Mouse (Mus musculus) embryonic fibroblast, embryonic 13.5 days (primary cell): ENCODE measurements around the gene Gcgr.

Source experiments
- CTCF ChIP-seq: IDR thresholded peaks from 2 replicates; pipeline ENCODE4 v1.5.1; 2011; ENCODE audit warnings: mild to moderate bottlenecking, control low read depth, low read length, moderate library complexity, borderline replicate concordance; ENCODE audit not compliant: insufficient read depth
- POLR2A ChIP-seq: IDR thresholded peaks from 2 replicates; pipeline ENCODE4 v1.6.1; 2011; ENCODE audit warnings: low read depth, mild to moderate bottlenecking, control low read depth, low read length, moderate library complexity

- TF ChIP-seq CTCF (no peak), POLR2A (no peak)
Observed at GRCm38 (mm10) chr11:120518027-120518426, 12.5 kb upstream of the Gcgr start.
